Mouse (Mus musculus) right cerebral cortex, postnatal 4 days (tissue): ENCODE results near the gene 9130230L23Rik.

Experiments
- DNase-seq: peaks from one replicate; pipeline ENCODE4 v3.0.0-alpha.2; 2022

9130230L23Rik gene

DNA sequence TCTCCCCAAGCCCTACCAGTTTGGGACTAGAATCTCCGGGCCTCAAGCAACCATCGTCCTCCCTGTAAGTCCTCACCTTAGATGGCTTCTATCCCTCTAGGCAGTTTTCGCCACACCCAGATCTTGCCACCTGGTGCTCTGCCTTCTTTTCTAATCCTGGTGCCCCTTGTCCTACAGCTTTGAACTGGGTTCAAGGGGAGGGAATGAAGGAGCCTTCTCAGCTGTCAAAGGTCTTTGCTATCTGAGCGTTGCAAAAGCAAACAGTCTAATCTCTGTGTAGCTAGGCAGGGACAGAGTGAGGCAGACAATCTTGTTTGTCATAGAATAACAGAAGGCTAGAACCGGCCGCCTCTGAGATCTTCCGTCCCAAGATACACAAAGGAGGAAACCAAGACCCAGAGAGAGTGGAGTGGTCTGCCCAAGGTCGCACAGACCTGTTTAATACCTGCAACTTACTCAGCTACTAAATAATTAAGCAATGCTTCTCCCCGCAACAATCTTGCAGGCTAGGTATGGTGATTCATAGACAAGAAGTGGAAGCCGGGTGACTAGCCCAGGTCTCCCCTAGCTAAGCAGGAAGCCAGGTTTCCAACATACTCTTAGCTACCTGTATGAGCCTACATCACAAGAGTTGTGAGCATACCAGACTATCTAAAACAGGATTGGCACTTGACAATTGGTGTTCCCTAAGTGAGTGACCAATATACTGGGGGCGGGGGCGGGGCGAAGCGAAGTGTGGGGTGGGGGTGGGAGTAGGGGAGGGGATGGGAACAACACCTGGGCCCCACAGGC lies at the start of gene 9130230L23Rik:
9130230L23Rik (minus strand) TSS at position 152 of the 792 bp plus-strand sequence.
- DNase-seq = no peak

DNA sequence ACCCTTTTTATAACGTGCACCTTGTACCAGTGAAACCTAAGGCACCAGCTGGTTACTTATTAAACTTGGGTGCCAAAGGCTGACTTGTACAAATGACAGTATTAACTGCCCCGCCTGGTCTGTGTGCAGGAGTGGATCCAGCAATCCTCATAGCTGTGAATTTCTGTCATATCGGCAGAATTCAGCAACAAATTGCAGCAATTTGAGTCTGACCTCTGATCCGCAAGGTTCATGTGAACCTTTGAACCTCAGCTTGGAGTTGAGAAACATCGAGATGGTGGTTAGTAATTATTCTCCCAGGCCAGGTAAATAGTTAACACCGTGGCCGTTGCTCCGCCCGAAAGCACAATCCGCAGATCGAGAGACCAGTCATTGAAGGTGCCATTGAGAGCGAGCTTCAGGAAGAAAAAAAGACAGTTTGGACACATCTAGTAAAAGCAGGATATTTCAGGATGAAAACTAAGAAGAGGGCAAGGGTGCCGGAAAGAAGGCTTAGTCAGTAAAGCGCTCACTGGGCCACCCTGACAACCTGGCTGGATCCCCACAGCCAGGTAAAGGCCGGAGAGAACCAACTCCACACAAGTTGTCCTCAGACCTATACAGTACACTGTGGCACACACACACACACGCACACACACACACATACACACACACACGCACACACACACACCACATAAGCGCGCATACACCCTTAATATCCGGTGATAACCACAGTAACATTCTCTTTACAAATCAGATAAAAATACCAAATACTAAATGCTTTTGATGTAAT lies 48.9 kb upstream of the 9130230L23Rik start:
- no peak for DNase-seq

DNA sequence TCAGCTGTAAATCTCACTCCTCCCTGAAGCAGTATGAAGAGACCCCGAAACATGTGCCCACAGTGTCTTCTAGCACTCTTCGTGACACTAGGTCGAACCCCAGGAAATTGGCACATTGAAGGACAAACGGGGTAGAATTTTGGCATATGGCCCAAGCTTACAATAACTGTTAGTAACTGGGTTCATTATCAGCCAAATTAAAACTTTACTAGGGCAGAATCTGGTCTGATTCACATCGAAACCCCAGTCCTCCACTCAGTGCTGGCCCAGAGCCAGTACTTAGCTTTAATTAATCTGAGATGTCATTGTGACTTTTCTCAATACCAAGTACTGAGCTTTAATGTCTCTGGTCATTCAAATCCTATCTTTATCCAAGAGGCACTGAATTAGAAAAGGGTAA lies 46.8 kb upstream of the 9130230L23Rik start:
- no peak for DNase-seq

DNA sequence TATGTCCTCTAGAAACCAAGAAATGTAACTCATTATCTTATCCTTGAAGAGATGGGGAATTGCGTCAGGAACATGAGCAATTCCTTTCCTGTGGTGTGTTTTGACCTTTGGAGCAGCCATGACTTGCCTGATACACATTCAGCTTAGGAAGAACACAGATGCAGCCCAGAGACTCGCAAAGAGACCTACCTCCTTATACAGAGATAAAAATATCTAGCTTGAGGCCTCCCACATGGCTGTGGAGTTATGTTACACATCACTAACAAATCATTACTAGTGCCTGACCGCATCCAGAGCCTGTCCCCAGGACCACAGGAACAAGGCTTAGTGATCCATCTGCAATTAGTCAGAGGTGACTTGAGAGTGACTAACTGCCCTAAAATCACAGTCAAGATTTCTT lies 42.3 kb upstream of the 9130230L23Rik start:
- no peak for DNase-seq

DNA sequence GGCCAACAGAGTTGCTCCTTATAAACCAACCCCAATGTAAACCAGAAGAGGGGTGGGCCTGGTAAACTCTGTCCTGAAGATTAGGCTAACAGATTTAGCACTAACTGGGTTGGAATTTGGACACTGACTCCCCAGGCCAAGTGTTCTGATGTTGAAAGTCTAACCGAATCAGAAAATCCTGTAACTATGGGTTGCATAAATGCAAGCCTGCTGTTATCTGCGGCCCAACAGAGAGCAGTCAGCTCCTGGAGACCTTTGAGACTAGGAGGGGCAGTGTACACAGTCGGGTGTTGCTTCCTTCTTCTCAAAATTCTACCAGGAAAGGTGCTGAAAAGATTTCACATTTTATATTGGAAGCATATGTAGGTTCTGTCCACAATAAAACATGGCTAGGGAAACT lies 39.8 kb upstream of the 9130230L23Rik start:
- no peak for DNase-seq

DNA sequence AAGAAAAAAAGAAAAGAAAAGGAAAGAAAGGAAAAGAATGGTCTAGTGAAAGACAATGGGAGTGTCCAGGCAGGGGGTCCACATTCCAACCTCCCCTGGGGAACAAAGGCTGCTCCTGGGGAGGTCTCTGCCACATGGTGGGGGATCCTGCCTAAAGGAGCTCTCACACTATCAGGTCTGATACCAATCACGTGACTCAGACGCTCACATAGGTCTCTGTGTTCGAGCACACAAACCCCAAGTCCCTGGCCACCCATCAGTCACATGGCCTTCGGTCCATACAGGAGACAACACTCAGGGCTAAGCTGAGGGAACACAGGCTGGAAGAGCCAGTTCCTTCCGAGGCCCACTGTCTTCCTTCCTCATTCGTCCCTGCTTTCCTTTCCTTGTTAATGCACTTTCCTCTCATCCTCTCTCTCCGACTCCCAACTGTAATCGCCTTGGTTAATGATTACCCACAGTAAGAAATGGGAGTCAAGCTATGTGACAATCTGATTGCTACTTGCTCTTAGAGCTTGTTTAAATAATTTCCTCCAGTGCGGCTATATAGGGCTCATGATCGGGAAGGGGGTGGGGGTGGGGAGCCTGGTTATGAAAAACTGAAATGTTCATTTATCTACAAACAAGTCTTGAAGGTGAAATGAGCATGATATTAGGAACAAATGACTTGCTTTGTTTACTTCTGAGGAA lies 38.7 kb upstream of the 9130230L23Rik start:
- no peak for DNase-seq

DNA sequence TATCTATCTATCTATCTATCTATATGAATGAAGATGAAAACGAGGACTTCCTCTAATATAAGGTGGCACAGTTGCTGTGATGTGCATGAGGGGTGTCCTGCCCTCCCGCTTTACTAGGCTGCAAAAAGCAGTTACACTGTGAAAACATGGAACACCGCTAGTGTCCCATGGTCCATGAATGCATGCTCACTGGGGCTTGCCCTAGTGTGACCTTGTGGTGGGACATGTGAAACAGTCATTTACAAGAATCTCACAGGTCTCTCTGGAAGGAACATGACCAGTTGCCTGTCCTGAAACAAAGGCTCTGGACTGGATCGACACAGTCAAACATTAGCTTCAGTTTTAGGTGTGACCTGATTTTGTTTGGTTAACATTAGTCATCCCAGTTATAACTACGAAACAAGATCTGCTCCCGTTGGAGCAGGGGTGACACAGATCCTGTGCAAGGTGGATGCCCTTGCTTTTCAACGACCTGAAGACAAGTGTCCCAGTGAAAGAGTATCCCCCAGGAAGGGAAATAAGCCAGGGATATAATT lies 36.7 kb upstream of the 9130230L23Rik start:
- no peak for DNase-seq

DNA sequence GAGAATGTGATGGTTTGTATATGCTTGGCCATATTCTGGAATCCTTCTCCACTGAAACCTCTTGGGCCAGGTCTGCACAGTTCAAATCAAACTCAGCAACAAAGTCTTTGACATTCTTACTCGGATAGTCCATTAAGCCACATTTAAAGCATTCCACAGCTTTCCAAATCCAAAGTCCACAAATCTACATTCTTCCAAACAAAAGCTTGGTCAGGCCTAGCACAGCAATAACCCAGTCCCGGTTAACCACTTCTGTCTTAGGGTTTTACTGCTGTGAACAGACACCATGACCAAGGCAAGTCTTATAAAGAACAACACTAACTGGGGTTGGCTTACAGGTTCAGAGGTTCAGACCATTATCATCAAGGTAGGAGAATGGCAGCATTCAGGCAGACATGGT lies 35.7 kb upstream of the 9130230L23Rik start:
- DNase-seq = no peak

DNA sequence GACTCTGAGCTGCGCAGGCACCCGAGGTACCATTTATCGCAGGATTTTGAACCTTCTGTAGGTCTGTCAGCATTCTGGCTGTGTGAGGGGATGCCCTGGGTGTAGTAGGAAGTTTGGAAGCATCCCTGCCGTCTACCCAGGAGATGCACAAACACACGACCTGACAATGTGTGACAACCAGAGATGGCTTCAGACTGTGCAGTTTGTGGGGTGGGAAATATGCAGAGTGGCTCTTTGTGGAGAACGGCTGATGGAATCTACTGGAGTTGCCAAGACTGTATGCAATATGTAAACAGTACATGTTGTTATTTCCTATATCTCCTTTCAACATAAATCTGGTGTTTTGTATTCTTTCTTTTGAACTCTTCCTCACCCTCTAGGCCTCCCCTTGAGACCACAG lies 33.0 kb upstream of the 9130230L23Rik start:
- DNase-seq = no peak

DNA sequence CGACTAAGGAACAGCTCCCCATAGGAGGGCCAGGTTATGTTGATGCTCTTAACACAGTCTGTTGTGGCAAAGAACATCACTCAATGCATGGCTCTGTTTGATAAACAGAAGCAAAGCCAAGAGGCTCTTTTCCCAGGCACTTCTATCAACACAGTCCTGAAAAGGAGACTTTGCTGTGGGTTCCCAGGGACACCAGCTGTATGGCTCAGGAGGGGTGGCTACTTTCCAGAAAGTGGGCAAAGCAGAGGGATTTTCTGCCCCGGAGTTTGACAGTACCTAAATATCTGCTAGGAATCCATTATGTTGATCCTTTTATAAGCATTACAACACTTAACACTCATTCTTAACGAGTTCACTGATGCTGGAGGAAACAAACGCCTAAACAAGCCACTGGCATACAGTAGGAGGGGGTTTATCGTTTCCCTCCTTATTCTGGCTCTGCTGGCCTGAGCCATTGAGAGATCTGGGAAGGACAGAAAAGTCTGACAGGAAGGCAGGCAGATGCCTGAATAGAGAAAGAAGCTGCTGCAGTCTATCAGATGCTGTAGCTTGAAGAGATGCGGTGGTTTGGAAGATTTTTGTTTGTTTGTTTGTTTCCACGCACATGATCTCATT lies 32.5 kb upstream of the 9130230L23Rik start:
- DNase-seq = no peak

DNA sequence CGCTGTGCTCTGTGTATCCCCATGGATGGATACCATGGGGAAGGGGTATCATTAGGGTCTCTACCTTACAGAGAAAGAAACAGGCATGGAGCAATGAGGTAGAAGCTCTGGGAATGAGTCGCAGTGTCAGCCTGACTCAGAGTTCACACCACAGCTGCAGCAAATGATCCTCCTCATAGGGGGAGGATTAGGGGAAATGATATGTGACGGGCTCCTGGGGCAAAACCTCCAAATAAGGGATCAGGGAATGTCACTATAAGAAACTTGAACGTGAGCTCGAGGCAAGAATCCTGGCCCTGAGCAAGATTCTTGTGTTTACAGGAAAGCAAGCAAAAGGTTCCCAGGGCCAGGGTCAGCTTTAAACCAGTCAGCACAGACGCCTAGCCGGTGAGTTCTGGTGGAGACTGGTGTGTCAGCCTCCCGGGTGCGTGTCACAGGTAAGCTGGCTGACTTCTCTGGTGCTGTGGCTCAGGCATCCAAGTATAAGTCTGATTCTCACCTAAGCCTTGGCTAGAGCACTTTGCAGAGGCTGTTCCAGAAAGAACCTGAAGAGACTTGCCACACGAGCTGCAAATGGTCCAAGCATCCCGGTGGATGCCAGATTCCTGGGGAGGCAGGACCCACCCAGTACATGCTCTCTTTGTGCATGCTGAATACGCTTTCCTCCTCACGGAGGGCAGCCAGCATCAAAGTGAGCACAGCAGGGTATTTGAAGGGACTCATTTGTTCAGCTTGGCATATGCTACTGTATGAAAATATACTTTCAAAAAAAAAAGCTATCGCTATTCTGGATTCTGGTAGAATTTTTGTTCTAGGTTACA lies 30.5 kb upstream of the 9130230L23Rik start:
- no peak for DNase-seq

DNA sequence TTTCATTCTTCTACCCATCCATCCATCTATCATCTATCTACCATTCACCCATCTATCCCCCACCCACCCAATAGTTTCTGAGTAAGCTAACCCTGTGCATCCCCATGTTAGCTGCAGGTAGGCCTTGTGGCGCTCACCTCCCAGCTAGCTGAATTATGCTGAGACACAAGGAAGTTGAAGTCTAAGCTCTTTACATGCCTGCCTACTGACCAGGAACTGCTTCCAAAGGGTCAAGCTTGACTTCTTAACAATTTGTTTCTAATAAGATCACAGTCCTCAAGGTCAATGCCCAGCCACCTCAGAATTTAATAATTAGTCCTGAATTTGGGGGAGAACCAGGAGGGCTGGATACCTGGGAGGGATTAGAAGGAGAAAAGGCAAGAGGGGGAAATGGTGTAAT lies 28.7 kb upstream of the 9130230L23Rik start:
- no peak for DNase-seq

DNA sequence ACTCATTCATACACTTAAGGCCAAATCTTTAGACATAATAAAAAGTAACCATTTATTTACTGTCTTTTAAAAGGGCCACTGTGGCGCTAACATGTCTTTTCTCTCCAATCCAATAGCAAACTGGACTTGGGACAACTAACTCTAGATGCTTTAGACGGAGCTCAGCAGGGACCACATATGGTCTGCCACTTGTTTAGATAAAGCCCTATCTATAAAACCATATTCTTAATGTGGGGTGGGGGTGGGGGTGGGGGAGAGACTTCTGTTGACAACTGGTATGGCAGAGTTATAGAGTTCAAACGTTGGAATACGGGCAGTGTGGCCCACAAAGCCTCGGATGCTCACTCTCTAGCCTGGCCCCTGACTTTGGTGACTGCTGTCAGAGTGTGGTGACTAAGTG lies 27.6 kb upstream of the 9130230L23Rik start:
- no peak for DNase-seq

DNA sequence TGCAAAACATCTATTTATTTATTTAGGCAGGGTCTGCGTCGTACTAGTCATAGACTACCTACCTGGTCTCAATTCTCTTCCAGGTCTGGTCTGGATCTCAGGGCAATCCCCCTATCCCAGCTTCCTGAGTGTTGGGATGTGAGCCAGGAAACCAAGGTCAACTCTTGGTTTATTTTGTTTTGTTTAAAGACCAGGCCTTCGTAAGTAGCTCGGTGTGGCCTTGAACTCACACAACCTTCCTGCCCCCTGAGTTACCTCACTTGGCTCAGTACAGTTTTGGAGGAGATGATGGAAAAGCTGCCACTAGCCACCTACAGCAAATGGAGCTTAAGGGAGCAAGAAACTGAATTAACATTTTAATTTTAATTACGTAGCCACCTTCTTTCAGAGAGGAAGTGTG lies 24.1 kb upstream of the 9130230L23Rik start:
- no peak for DNase-seq

DNA sequence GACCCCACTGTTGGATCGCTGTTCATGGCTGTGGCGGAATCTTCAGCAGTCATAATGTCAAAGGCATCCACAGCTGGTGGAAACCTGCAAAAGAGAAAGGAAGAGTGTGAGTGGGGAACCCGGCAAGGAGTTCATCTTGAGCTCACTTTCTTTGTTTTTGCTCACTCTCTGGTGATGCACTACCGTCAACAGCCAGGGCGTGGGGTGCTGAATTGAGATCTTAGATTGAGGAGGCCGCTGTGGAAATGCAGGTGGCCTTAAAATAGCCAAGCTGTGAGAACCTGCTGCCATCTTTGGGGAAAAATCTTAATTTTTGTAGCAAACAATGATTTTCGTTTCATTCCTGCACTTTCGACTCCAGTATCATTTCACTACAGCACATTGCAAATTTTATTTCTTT lies 23.1 kb upstream of the 9130230L23Rik start:
- DNase-seq = no peak

DNA sequence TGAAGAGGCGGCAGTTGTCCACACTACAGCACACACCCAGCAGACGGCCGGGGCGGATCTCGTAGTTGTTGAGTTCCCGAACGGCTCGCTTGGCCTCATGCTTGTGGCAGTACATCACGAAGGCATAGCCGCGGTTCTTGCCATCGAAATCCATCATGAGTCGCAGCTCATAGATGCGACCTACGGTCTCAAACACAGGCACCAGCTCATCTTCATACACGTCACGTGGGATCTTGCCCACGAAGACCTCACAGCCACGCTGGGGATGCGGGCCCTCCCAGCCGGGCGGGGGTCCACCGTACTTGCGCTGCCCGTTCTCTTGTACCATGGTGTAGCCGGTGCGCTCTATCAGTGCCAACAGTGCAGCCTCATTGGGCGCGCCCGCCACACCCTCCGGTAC lies 22.7 kb upstream of the 9130230L23Rik start:
- DNase-seq = no peak

DNA sequence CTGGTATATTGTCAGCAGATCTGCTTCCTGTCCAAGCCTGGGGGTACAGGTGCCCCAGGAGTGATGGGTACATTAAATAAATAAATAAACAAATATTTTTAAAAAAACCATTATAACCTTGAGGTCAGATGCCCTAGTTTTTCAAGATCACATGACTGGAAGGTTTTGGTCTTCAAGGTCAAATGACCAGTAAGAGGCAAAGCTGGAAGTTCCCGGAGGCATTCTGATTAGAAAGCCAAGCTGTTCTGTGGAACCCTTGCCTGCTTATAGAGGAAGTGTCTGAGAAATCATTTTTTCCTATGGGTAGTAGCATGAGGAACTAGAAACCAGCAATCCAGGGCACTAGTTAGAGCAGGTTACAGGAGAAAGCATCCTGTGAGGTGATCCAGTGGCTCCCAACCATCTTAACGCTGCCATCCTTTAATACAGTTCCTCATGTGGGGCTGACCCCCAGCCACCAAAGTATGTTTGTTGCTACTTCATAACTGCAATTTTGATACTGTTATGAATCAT lies 11.4 kb upstream of the 9130230L23Rik start:
- DNase-seq = no peak

DNA sequence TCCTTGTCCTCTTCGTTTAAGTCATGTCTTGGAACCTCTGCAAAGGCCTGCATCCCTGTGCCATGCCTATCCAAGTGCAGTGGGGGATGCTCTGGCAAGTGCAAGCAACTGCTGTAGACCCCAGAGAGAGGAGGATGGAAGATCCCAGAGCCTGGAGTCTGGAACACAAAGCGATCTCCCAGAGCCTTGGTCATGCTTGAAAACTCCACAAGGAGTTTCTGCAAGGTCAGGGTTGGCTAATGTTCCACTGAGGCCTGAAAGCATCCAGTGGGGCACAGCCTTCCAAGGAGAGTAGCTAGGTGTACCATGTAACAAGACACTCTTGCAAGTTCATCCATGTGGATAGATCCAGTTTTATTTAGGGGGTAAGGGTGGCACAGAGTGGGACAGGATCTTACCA lies 10.4 kb upstream of the 9130230L23Rik start:
- no peak for DNase-seq

DNA sequence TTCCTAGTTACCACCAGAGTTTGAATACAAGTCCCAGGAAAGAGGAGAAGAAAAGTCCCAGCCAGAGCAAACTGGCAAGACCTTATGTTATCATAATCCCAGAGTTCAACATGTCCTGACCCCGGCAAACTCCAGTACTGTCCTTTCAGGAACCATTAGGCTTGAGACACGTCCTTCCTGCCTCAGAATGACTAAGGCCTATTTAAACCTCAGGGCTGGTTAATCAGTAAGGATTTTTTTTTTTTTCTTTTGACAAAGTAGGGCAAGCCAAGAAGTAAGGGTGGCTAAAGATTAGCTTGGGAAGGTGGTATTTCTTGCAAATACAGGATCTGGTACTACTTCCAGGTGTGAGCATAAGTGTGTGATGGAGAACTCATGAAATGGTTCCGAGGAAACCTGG lies 9.9 kb upstream of the 9130230L23Rik start:
- DNase-seq = no peak

DNA sequence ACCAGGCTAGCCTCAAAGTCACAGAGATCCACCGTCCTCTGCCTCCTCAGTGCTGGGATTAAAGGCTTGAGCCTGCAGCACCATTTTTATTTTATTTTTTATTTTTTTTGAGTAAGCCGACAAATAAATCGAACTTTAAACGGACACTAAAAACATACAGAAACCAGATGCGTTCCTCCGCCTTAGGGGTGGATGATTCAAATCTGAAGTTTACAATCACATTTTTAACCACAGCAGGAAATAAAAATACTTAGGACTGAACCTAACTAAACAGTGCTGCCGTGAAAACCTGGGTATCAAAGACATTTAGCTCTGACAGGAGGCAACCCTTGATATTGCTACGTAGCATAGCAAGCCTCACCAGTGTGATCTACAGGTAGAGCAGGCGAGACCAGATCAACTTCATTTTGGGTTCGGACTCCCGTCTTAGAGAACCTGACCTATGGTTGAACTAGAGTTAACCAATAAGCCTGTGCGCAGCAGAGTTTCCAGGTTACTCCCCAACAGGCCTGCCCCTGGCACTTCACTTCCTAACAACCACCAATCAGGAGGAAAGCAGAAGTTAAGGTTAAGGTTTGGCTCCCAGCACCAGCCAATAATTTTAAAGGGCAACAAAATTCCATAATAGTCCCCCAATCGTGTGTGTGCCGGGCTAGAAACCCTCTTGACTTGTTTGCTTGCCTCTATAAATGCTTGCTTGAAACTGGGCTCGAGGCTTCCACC lies 4.3 kb upstream of the 9130230L23Rik start:
- no peak for DNase-seq

DNA sequence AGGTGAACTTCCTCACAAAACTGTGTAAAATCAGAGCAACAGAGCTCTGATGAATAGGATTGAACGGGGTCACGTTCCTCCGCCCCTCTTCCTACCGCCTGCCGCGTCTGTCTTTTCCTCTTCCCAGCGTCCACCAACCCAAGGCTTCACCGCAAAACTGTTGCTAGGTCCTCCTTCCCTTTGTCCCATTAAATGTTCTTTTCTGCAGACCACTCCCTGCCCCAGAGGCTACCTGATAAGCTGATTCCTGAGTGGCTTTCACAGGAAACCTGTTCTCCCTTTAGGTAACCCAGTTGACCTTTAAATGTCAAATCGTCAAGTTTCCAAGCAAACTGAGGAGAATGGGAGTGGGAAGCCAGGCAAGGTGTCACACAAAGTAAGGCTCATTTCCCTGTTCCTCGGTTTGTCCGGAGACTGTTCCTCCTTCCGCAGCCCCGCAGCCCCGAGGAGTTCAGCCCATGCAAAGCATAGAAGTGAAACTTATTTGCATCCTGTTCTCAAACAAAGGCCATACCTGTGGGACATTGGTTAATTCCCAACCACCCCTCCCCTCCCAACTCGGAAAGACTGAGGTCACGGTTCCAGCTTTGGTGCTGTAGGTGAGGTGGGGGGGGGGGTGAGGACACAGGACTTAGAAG lies 1.1 kb upstream of the 9130230L23Rik start:
- DNase-seq = no peak
